Mouse (Mus musculus): ENCODE measurements around the gene Fbxl8.
"Not testable (repeated sequence)": the region's sequence is repeated elsewhere in the genome, so short reads cannot be mapped to it uniquely, and the experiment has no call there.

The Fbxl8 gene

GRCm38 (mm10) chr8:105282239-105282638, 17.8 kb downstream of the Fbxl8 start:
- DNase-seq (ENCODE audit: low read depth) = no peak

GRCm38 (mm10) chr8:105283074-105283473, 18.6 kb downstream of the Fbxl8 start:
- DNase-seq (ENCODE audit: low read depth) = peak; percentile 58

GRCm38 (mm10) chr8:105285514-105285913, 21.1 kb downstream of the Fbxl8 start:
- no peak for DNase-seq (ENCODE audit: low read depth)

- no peak for DNase-seq (ENCODE audit: low read depth)
Observed at GRCm38 (mm10) chr8:105286907-105287306, 22.5 kb downstream of the Fbxl8 start.

GRCm38 (mm10) chr8:105288231-105288630, 23.8 kb downstream of the Fbxl8 start:
- no peak for DNase-seq (ENCODE audit: low read depth)

GRCm38 (mm10) chr8:105288958-105289732, 24.7 kb downstream of the Fbxl8 start:
- peak; percentile 97 for DNase-seq (ENCODE audit: low read depth)

- DNase-seq (ENCODE audit: low read depth) = no peak
Observed at GRCm38 (mm10) chr8:105289805-105290460, 25.5 kb downstream of the Fbxl8 start, which contains the start of gene 4931428F04Rik. Gene 4931428F04Rik (minus strand): TSS chr8:105289864.

- DNase-seq (ENCODE audit: low read depth) = peak; percentile 95
Observed at GRCm38 (mm10) chr8:105290554-105291314, 26.3 kb downstream of the Fbxl8 start.

- DNase-seq (ENCODE audit: low read depth) = not testable (repeated sequence)
Observed at GRCm38 (mm10) chr8:105291364-105291763, 26.9 kb downstream of the Fbxl8 start.

GRCm38 (mm10) chr8:105291802-105292201, 27.4 kb downstream of the Fbxl8 start:
- not testable (repeated sequence) for DNase-seq (ENCODE audit: low read depth)

- no peak for DNase-seq (ENCODE audit: low read depth)
Observed at GRCm38 (mm10) chr8:105292471-105292870, 28.0 kb downstream of the Fbxl8 start.

- no peak for DNase-seq (ENCODE audit: low read depth)
Observed at GRCm38 (mm10) chr8:105293405-105293804, 29.0 kb downstream of the Fbxl8 start.

GRCm38 (mm10) chr8:105294776-105295175, 30.3 kb downstream of the Fbxl8 start:
- no peak for DNase-seq (ENCODE audit: low read depth)

GRCm38 (mm10) chr8:105295256-105295655, 30.8 kb downstream of the Fbxl8 start:
- DNase-seq (ENCODE audit: low read depth) = no peak

- DNase-seq (ENCODE audit: low read depth) = no peak
Observed at GRCm38 (mm10) chr8:105295895-105296573, 31.6 kb downstream of the Fbxl8 start, which contains the start of gene Exoc3l. Gene Exoc3l (minus strand): TSS chr8:105296101.

GRCm38 (mm10) chr8:105297511-105298192, 33.2 kb downstream of the Fbxl8 start, which contains the start of gene E2f4:
Gene E2f4 (plus strand): TSS chr8:105297663.
- DNase-seq (ENCODE audit: low read depth) = peak; percentile 89

- DNase-seq (ENCODE audit: low read depth) = no peak
Observed at GRCm38 (mm10) chr8:105298351-105299252, 34.2 kb downstream of the Fbxl8 start.

GRCm38 (mm10) chr8:105299962-105300361, 35.5 kb downstream of the Fbxl8 start:
- DNase-seq (ENCODE audit: low read depth) = peak; percentile 78

GRCm38 (mm10) chr8:105303396-105303795, 38.9 kb downstream of the Fbxl8 start:
- no peak for DNase-seq (ENCODE audit: low read depth)

GRCm38 (mm10) chr8:105303874-105304273, 39.4 kb downstream of the Fbxl8 start:
- no peak for DNase-seq (ENCODE audit: low read depth)

Measured in c-Kit-positive CD71-positive TER-119-negative erythroid progenitor cells, embryonic 14.5 days (primary cell).